ENCODE assay signal across 9 mouse cellular contexts in the genomic region with DNA sequence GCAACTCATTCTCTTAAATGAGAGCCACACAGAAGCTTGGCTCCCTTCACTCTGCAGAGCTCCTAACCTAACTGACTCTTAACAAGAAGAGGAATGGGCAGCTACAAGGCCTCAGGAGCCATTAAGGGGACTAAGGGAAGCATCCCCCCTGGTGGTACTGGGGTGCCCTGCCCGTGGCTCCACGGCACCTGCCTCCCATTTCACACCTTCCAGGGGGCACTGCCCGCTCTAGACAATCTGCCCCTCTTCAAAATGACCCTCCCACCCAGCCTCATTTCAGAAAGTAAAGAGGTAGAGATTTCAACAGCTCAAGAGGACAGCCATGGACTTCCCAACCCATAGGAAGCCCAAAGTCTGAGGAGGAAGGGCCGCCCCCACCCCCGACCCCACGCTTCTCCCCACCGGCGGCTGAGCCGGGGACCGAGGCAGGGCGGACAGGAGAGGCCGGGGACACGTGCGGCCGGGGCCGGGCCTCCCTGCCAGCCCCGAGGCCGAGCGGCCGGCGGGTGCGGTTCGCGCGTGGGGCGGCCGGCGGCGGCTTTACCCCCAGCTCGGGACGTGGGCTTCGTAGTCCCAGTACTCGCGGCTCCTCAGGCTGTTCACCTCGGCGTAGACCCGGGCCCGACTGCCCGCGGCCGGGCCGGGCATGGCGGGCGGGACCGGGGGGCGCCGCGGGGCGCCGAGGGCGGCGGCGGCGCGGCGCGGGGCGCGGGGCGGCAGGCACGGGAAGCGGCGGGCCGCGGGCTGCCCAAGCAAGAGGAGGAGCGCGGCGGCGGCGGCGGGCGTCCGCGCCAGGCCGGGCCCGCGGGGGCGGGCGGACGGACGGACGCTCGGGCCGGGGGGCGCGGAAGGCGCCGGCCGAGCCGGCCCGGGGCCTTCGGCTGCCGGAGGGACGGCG. TPM values are rescaled to one million over a fixed set of nuclear protein-coding genes. Genes with fewer than 3 reads are reported as not detected.
DNase-seq lines count a peak whose midpoint lies in the region; ATAC-seq and TF ChIP-seq lines count a peak whose summit lies in the region.
"Had no signal": no experiment of that assay in that cellular context is flagged by ENCODE, and none has a peak within 500 bp of the region (broad histone marks: within the 10 kb centered on the region; RNA-seq: fewer than 3 reads in every experiment).

No protein-coding gene starts in this region.

- no peak for TF ChIP-seq EP300 in stomach, postnatal 0 days (optimal IDR thresholded peaks at IDR 0.05)

- peak overlapping the region; percentile 69 to 99 for H3K4me3 ChIP-seq in ES-E14 (ENCODE audit: insufficient read depth in 1 of 2, low read depth in 1 of 2, low read length in 2 of 2, poor library complexity in 1 of 2, severe bottlenecking in 1 of 2)
- H3K4me3 ChIP-seq in embryonic facial prominence, embryonic 15.5 days (replicated peaks), result peak overlapping the region; percentile 92
- H3K4me3 ChIP-seq in hindbrain, embryonic 16.5 days (ENCODE audit: low read length), result peak overlapping the region; percentile 97
- peak overlapping the region; percentile 88 for H3K4me3 ChIP-seq in stomach, postnatal 0 days (ENCODE audit: low read depth, low read length)

- H3K27me3 ChIP-seq in embryonic facial prominence, embryonic 15.5 days, result no peaks in the 10 kb centered on the region
- no peaks in the 10 kb centered on the region for H3K27me3 ChIP-seq in hindbrain, embryonic 16.5 days (replicated peaks; ENCODE audit: control insufficient read depth, insufficient read depth, low read length)
- no peaks in the 10 kb centered on the region for H3K27me3 ChIP-seq in stomach, postnatal 0 days (ENCODE audit: control insufficient read depth, insufficient read depth, low read length)

- under 1% methylated on average over 53 of the region's 95 CpGs for WGBS in embryonic facial prominence, embryonic 15.5 days
- 0% methylated on average over 51 of the region's 95 CpGs for WGBS in hindbrain, embryonic 16.5 days
- whole genome bisulfite sequencing in stomach, postnatal 0 days, result under 1% methylated on average over 53 of the region's 95 CpGs

- ATAC-seq in embryonic facial prominence, embryonic 15.5 days (ENCODE audit: insufficient number of reproducible peaks, low FRiP score, low TSS enrichment, low read depth), result peak; percentile 31; the same call in 1 of the 2 replicates
- peak; percentile 55 for ATAC-seq in hindbrain, embryonic 16.5 days
- peak; percentile 16; the same call in 1 of the 2 replicates for ATAC-seq in megakaryocyte, adult 5-6 weeks (ENCODE audit: poor library complexity, severe bottlenecking)
- ATAC-seq in stomach, postnatal 0 days (ENCODE audit: low FRiP score, low TSS enrichment), result peak; percentile 45

- no peaks in the 10 kb centered on the region for H3K9me3 ChIP-seq in ES-E14 (ENCODE audit: control insufficient read depth, insufficient read depth, low read depth, low read length)
- no peaks in the 10 kb centered on the region for H3K9me3 ChIP-seq in embryonic facial prominence, embryonic 15.5 days (replicated peaks)
- no peaks in the 10 kb centered on the region for H3K9me3 ChIP-seq in hindbrain, embryonic 16.5 days (ENCODE audit: control insufficient read depth, low read length)
- no peaks in the 10 kb centered on the region for H3K9me3 ChIP-seq in stomach, postnatal 0 days (ENCODE audit: control insufficient read depth, low read length)

- peak; percentile 15 for DNase-seq in kidney, adult 18-20 months
- no peak for DNase-seq in kidney, postnatal 36 days
- DNase-seq in ES-E14 (ENCODE audit: low read depth, low spot score), result no peak
- peak; percentile 29 for DNase-seq in stomach, postnatal 0 days (ENCODE audit: low spot score)
- DNase-seq in left cerebral cortex, postnatal 4 days, result no peak

- intact Hi-C loops in left cerebral cortex, postnatal 4 days (cut with DNase I), result loop anchor here (5.0 kb wide), 1 partner anchor 49 kb away; no protein-coding TSS in a partner anchor

- H3K4me2 ChIP-seq in embryonic facial prominence, embryonic 15.5 days (replicated peaks), result peak overlapping the region; percentile 86
- peak overlapping the region; percentile 98 for H3K4me2 ChIP-seq in hindbrain, embryonic 16.5 days (ENCODE audit: low read length)
- peak overlapping the region; percentile 92 for H3K4me2 ChIP-seq in stomach, postnatal 0 days (replicated peaks; ENCODE audit: low read depth)

- H3K9ac ChIP-seq in ES-E14 (ENCODE audit: insufficient read depth, low read depth, low read length, poor library complexity, severe bottlenecking), result peak overlapping the region; percentile 98
- H3K9ac ChIP-seq in embryonic facial prominence, embryonic 15.5 days, result peak overlapping the region; percentile 96
- H3K9ac ChIP-seq in hindbrain, embryonic 16.5 days (ENCODE audit: low read depth, low read length), result peak overlapping the region; percentile 97
- H3K9ac ChIP-seq in stomach, postnatal 0 days (ENCODE audit: low read length), result peak overlapping the region; percentile 94

- peaks cover 0 to 7% of the 10 kb centered on the region in 2 experiments; a peak in 1 of 4 replicates for H3K4me1 ChIP-seq in ES-E14 (ENCODE audit: control insufficient read depth in 2 of 2, insufficient read depth in 2 of 2, low read length in 2 of 2, poor library complexity in 1 of 2)
- H3K4me1 ChIP-seq in embryonic facial prominence, embryonic 15.5 days, result peaks cover 23% of the 10 kb centered on the region
- H3K4me1 ChIP-seq in hindbrain, embryonic 16.5 days (ENCODE audit: control insufficient read depth, insufficient read depth, low read depth, low read length), result peaks cover 16% of the 10 kb centered on the region
- H3K4me1 ChIP-seq in stomach, postnatal 0 days (replicated peaks; ENCODE audit: control insufficient read depth, insufficient read depth), result no peaks in the 10 kb centered on the region; the same call in 1 of the 2 replicates

- in situ Hi-C loops in ES-E14 (cut with MboI; ENCODE audit: low sequenced_read_pairs in 2 of 2, unreplicated experiment in 2 of 2), result no loop called here

- peak; percentile 22 for TF ChIP-seq CTCF in stomach, postnatal 0 days (IDR thresholded peaks at IDR 0.05; ENCODE audit: low read depth)

- no peak overlapping the region for H3K27ac ChIP-seq in ES-E14 (ENCODE audit: insufficient read depth, low read depth, low read length, poor library complexity, severe bottlenecking)
- H3K27ac ChIP-seq in embryonic facial prominence, embryonic 15.5 days (replicated peaks), result no peak overlapping the region; the same call in 1 of the 2 replicates
- peak overlapping the region; percentile 69; the same call in 1 of the 2 replicates for H3K27ac ChIP-seq in hindbrain, embryonic 16.5 days (ENCODE audit: low read depth, low read length)
- peak overlapping the region; percentile 58 for H3K27ac ChIP-seq in stomach, postnatal 0 days (replicated peaks)

- H3K36me3 ChIP-seq in ES-E14 (ENCODE audit: control insufficient read depth, insufficient read depth, low read length, poor library complexity, severe bottlenecking), result peaks cover 18% of the 10 kb centered on the region
- peaks cover 28% of the 10 kb centered on the region for H3K36me3 ChIP-seq in embryonic facial prominence, embryonic 15.5 days
- no peaks in the 10 kb centered on the region; the same call in 1 of the 2 replicates for H3K36me3 ChIP-seq in hindbrain, embryonic 16.5 days (ENCODE audit: control insufficient read depth, insufficient read depth, low read length)
- H3K36me3 ChIP-seq in stomach, postnatal 0 days (ENCODE audit: control insufficient read depth, insufficient read depth, low read length), result peaks cover 10% of the 10 kb centered on the region

TF ChIP-seq in ES-E14, 5 proteins besides CTCF, POLR2A, EP300 and RAD21:
- TF ChIP-seq MAFK (IDR thresholded peaks at IDR 0.05; ENCODE audit: insufficient read depth, low read depth, low read length) (no peak), ZNF384 (IDR thresholded peaks at IDR 0.05; ENCODE audit: low read depth, low read length) (no peak), ZC3H11A (IDR thresholded peaks at IDR 0.05; ENCODE audit: borderline replicate concordance, low read depth, low read length) (no peak), HCFC1 (IDR thresholded peaks at IDR 0.05; ENCODE audit: borderline replicate concordance, insufficient read depth, low read length) (no peak), CHD2 (IDR thresholded peaks at IDR 0.05; ENCODE audit: low read depth, low read length) (no peak)

RNA-seq across cellular contexts. Expression of a gene that starts 1.8 kb away (rescaled TPM):
- total RNA-seq in ES-E14 (2012; rRNA removed), result 40.2 and 52.4 TPM in 2 replicates
- 11.2 and 14.6 TPM in 2 replicates for polyA plus RNA-seq in embryonic facial prominence, embryonic 15.5 days (2015; fragmentation: Nextera tagmentation; extraction: Ambion mirVana)
- polyA plus RNA-seq in hindbrain, embryonic 16.5 days (2015; fragmentation: Nextera tagmentation; extraction: Ambion mirVana), result 6.2 and 7.5 TPM in 2 replicates
- 83.3 and 88.4 TPM in 2 replicates for total RNA-seq in megakaryocyte, adult 5-6 weeks (2015)
- 20.0 and 25.7 TPM in 2 replicates for total RNA-seq in megakaryocyte, adult 5-6 weeks (2017)
- 7.3 and 7.9 TPM in 2 replicates for polyA plus RNA-seq in stomach, postnatal 0 days (2015; fragmentation: Nextera tagmentation; extraction: Ambion mirVana)
- 10 to 100 TPM; 81.1 to 93.5 TPM for total RNA-seq in left cerebral cortex, postnatal 4 days (2021)

RNA-seq across cellular contexts. Expression of a gene that starts 45.8 kb away (rescaled TPM):
- 1.1 and 1.4 TPM in 2 replicates for total RNA-seq in ES-E14 (2012; rRNA removed)
- 7.5 and 12.8 TPM in 2 replicates for polyA plus RNA-seq in embryonic facial prominence, embryonic 15.5 days (2015; fragmentation: Nextera tagmentation; extraction: Ambion mirVana)
- 2.4 and 3.4 TPM in 2 replicates for polyA plus RNA-seq in hindbrain, embryonic 16.5 days (2015; fragmentation: Nextera tagmentation; extraction: Ambion mirVana)
- not detected in 2 replicates for total RNA-seq in megakaryocyte, adult 5-6 weeks (2015)
- not detected in 2 replicates for total RNA-seq in megakaryocyte, adult 5-6 weeks (2017)
- 0.42 and 0.62 TPM in 2 replicates for polyA plus RNA-seq in stomach, postnatal 0 days (2015; fragmentation: Nextera tagmentation; extraction: Ambion mirVana)
- total RNA-seq in left cerebral cortex, postnatal 4 days (2021), result 1 to 10 TPM in 1 of 2 experiments, under 1 TPM in 1; 0.60 to 1.0 TPM
- total RNA-seq: neutrophil, adult 5-6 weeks had no signal

RNA-seq across cellular contexts. Expression of a gene that starts 53.4 kb away (rescaled TPM):
- 64.4 and 70.5 TPM in 2 replicates for total RNA-seq in ES-E14 (2012; rRNA removed)
- 138 and 155 TPM in 2 replicates for polyA plus RNA-seq in embryonic facial prominence, embryonic 15.5 days (2015; fragmentation: Nextera tagmentation; extraction: Ambion mirVana)
- 121 and 124 TPM in 2 replicates for polyA plus RNA-seq in hindbrain, embryonic 16.5 days (2015; fragmentation: Nextera tagmentation; extraction: Ambion mirVana)
- 45.0 and 53.8 TPM in 2 replicates for total RNA-seq in megakaryocyte, adult 5-6 weeks (2015)
- total RNA-seq in megakaryocyte, adult 5-6 weeks (2017), result 28.4 and 34.7 TPM in 2 replicates
- 85.5 and 85.7 TPM in 2 replicates for polyA plus RNA-seq in stomach, postnatal 0 days (2015; fragmentation: Nextera tagmentation; extraction: Ambion mirVana)
- total RNA-seq in left cerebral cortex, postnatal 4 days (2021), result 10 to 100 TPM; 67.5 to 67.7 TPM

Comparison
In these comparisons a context has a peak if more than half of its experiments do, and no peak if none do; other contexts are left out.
1. DNase-seq: peak in kidney, adult 18-20 months (single experiment) and stomach, postnatal 0 days (single experiment); none in kidney, postnatal 36 days (0 of 2), ES-E14 (single experiment) and left cerebral cortex, postnatal 4 days (single experiment).
2. H3K27ac ChIP-seq: peak in hindbrain, embryonic 16.5 days (single experiment) and stomach, postnatal 0 days (single experiment); none in ES-E14 (single experiment) and embryonic facial prominence, embryonic 15.5 days (single experiment).
3. Peak in every context shown above with its lines, with median percentiles within 50 percentile points of each other: H3K4me3 ChIP-seq, H3K9ac ChIP-seq, ATAC-seq and H3K4me2 ChIP-seq.